Mouse (Mus musculus) midbrain, embryonic 11.5 days (tissue): Measurements from ENCODE around the gene Mrgprb5. TPM values are rescaled to one million over a fixed set of nuclear protein-coding genes. Genes with fewer than 3 reads are reported as not detected.

Source experiments
- polyA plus RNA-seq: library from polyadenylated mRNA; unstranded; fragments of >200 nt; fragmentation: Nextera tagmentation; extraction: Ambion mirVana; gene quantifications from 2 replicates; pipeline ENCODE4 v1.2.1, GENCODE M21; 2014

Gene Mrgprb5
- polyA plus RNA-seq, 1 experiment from 2014 or later, result not detected

Other genes with a start within 250 kb of the Mrgprb5 start
- not detected in 2 replicates for gene Mrgpra4, start 186.9 kb downstream of the Mrgprb5 start, polyA plus RNA-seq
- gene Mrgprx1, start 141.4 kb downstream of the Mrgprb5 start, polyA plus RNA-seq, result not detected in 2 replicates
- gene Mrgprb4, start 30.3 kb upstream of the Mrgprb5 start, polyA plus RNA-seq, result not detected in 2 replicates
- not detected in 2 replicates for gene Mrgprb8, start 219.5 kb upstream of the Mrgprb5 start, polyA plus RNA-seq